Mouse (Mus musculus): ENCODE measurements around the gene Dock4.

Dock4 gene

GRCm38 (mm10) chr12:40568971-40569968, 123.5 kb downstream of the Dock4 start:
- DNase-seq (ENCODE audit: low read depth), result no peak

DNA sequence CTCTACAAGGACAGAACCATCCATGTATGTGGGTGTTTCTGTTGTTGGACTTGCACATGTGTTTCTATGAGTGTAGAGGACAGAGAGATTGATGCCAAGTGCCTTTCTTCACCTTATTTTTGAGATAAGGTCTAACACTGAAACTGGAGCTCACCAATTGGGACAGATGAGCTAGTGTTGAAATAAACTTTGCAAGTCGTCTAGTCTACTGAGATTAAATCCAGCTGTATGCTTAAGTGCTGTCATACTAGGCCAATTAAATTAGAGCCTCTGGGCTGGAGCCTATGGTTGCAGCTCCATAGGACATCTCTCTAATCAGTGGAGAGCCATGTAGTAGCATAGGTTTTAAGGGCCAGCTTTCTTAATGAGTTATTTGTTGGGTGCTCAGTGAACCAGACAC, 124.5 kb downstream of the Dock4 start:
- DNase-seq (ENCODE audit: low read depth), result no peak

- DNase-seq (ENCODE audit: low read depth), result no peak
Measured at GRCm38 (mm10) chr12:40574051-40574450, 128.3 kb downstream of the Dock4 start.

DNA sequence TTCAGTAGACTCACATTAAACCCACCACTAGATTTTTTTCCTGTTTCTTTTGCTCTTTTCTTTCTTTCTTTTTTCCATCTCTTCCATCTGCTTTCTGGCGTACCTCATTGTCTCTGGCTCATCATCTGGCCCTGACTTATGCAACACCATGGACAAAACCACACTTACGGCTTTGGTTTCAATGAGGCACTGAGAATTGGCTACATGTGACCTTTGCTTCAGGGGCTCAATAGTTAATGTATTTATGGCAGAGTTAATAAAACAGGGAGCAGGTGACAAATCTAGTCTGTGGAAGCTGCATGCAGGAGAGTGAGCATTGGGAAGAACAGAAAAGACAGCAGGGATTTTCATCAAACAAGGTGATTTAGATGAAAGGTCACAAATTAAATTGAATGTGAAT, 131.0 kb downstream of the Dock4 start:
- DNase-seq (ENCODE audit: low read depth), result no peak

DNA sequence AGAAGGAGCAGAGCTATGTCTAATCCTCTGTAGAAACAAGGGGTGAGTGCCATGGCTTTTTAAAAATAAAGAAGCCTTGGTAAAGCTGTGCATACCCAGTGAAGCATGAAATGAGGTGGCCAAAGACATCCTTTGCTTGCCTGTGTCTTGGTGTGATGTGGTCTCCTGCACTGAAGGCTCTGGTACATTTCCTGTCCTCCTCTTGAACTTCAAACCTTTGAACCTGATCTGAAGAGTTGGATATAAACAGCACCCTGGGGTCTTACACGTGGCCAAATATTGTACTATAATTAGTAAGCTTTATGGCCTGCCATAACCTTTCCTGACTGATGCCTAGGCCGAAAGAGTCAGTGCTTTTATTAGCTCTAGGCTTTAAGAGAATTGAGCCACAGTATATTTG, 134.6 kb downstream of the Dock4 start:
- no peak for DNase-seq (ENCODE audit: low read depth)

DNA sequence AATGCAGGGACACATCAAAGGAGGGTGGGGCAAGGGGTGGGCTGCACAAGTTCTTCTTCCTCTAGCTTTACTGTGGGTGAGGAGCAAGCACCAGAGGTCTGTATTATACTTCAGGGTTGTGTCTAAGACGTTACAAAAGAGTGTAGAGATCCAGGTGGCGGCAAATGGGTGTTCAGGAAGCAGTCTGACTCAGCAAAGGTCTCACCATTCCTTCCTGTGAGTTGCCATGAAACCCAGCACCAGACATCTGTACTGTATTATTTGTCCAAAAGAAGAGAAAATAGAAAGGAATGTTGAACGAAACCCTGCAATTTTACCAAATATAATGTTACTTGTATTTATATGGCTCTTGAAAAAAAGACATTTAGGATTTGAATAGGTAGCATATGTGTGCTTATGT, 135.3 kb downstream of the Dock4 start:
- no peak for DNase-seq (ENCODE audit: low read depth)

- no peak for DNase-seq (ENCODE audit: low read depth)
Measured at GRCm38 (mm10) chr12:40582059-40582458, 136.3 kb downstream of the Dock4 start.

GRCm38 (mm10) chr12:40584526-40585289, 139.0 kb downstream of the Dock4 start:
- no peak for DNase-seq (ENCODE audit: low read depth)

DNA sequence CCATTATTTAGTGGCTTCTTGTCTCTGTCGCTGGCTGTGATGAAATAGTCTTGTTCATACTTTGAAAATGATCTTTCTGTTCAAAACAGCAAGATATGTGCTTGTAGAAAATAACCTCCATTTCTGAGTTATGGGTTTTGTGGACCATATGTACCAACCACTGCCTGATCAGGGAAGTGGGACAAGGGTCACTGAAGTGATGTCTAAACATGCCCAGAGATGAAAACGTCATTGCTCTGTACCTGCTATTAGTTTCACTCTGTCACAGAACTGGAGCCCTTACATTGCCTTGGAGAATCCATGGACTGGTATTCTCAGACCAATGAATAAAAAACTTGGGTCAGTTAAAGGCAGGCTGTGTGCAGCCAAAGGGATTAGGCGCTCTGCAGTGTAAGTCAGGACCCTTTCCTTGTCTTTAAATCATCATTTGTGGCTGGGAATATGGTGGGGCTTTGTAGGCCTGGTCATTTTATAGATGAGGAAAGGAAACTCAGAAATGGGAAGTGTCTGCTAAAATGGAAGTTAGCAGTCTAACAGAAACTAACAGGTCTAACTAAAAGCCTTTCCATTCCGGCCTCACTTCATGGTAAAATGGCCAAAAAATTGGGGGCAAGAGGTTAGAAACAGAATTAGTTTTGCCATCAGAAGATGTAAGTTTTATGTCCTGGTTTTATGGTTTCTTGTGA, 139.8 kb downstream of the Dock4 start:
- DNase-seq (ENCODE audit: low read depth), result no peak

- no peak for DNase-seq (ENCODE audit: low read depth)
Measured at GRCm38 (mm10) chr12:40594161-40594560, 148.4 kb downstream of the Dock4 start.

DNA sequence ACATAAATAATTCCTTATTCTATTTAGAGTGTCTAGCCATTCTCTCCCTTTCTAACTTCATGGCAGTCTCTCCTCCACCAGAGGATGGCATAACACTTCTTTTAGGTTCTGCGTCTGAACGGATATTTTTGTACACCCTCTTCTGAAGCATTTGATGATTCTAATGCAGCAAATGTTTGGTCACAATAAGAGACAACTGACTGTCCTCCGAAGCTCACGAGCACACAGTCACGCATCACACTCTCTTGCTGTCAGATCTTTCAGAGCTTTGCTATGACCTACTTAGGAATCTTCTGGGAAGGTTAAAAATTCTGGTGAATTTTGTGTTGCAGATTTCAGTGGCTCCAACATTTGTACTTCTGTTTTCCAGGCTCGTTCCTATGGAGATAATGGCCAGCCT, 149.7 kb downstream of the Dock4 start:
- DNase-seq (ENCODE audit: low read depth), result no peak

DNA sequence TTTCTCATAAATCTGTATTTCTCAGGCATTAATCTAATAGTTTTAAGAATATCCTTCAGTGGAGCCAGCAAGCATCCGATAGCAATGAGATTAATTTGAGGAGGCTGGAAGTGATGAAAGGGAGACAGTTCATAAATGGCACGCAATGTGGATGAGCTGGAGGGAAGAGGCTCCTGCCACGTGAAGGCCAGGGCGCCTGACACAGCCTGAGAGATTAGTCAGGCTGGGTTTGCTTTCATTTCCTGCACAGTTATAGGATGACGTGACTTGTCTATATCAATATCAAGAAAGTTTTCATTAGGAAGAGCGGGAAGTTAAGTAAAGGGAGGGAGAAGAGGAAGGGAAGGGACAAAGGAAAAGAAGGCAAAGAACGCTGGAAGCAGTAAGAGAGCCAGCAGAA, 150.3 kb downstream of the Dock4 start:
- no peak for DNase-seq (ENCODE audit: low read depth)

DNA sequence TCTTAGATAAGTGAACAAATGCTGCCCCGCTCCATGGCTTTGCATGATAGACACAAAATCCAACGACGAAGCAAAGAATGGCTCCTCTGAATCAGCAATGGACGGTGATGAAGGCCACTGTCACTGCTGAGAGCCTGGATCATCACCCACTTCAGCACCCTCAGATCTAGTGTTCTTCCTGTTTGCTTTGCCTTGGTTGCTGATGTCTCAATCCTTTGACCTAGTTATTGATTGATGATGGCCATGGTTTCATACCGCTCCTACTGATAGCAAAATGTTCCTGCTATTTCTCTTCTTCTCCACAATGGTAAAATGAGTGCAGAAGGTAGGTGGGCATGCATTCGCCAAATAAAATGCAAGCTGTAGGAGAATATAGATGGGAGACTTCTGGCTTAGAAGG, 150.7 kb downstream of the Dock4 start:
- DNase-seq (ENCODE audit: low read depth), result no peak

DNA sequence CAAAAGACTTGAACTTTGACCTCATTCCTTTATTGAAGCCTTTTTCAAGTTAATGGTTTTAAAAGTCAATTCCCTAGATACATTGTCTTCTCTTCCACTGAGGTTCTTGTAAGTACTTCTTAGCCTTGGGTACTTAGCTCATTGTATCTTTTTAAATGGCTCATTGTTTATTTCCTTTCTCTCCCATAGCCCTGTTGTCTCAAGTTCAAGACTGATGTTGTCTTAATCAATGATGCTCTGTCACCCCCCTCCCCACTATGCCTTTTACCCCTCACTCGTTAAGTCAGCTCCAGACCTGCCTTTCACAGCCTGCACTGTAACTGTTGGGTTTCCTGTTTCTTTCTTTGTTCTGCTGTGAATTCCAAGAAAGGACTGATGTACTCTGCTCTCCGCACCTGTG, 154.2 kb downstream of the Dock4 start:
- no peak for DNase-seq (ENCODE audit: low read depth)

DNA sequence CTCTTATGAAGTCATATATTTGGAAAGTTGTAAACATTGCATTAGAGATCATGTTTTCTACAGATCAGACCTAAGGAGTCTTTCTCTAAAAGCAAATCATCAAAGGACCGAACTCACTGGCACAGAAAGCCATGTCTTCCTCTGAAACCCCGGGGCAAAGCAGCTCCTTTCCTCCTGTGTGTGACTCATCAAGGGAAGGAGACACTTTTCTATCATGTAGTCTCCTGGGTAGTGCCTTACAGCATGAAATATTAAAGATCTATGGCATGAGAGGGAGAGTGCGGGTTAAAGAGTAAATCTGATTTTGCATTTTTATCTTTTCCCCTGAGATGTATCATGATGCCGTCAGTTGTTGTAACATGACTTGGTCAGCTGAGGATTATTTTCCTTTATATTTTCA, 159.8 kb downstream of the Dock4 start:
- no peak for DNase-seq (ENCODE audit: low read depth)

- DNase-seq (ENCODE audit: low read depth), result no peak
Measured at GRCm38 (mm10) chr12:40622926-40623325, 177.2 kb downstream of the Dock4 start.

GRCm38 (mm10) chr12:40626521-40626920, 180.8 kb downstream of the Dock4 start:
- DNase-seq (ENCODE audit: low read depth), result peak; percentile 18

GRCm38 (mm10) chr12:40633242-40633641, 187.5 kb downstream of the Dock4 start:
- no peak for DNase-seq (ENCODE audit: low read depth)

DNA sequence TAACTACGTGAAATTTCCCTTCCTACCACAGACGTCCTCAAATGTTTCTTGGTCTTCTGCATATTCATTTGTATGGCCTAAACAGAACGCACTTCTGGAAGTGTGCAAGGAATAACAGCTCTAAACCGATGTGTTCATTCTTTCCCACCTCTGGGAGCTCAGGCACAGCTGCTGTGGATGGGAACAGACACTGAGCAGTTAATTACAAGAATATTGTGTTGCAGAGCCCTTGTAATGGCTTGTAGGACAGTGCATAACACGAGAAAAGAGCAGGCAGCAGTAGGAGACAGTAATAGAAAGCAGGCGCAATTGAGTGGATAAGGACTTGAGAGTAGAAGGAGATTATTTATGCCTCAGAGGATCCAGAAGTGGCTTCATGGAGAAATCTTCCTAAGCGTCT, 188.4 kb downstream of the Dock4 start:
- no peak for DNase-seq (ENCODE audit: low read depth)

GRCm38 (mm10) chr12:40635991-40636390, 190.2 kb downstream of the Dock4 start:
- DNase-seq (ENCODE audit: low read depth), result no peak

DNA sequence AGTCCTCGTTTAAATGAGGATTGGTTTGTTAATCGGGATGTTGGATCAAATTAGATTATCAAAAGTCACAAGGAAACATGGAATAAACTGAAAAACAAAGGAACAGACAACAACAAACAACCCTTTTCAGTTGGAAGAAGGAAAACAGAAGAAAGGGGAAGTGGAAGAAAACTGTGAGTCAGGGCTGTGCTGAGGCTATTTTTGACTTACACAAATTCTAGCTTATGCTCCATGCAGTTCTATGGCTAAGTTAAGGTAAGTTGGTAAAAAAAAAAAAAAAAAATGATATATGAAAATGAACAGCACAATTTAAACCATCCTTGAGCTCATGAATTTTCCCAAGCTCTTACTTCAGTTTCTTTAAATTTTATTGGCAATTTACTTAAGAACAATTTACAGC, 191.7 kb downstream of the Dock4 start:
- DNase-seq (ENCODE audit: low read depth), result no peak

GRCm38 (mm10) chr12:40645869-40646268, 200.1 kb downstream of the Dock4 start:
- no peak for DNase-seq (ENCODE audit: low read depth)

- DNase-seq (ENCODE audit: low read depth), result no peak
Measured at GRCm38 (mm10) chr12:40654312-40654711, 208.6 kb downstream of the Dock4 start.

Measured in fibroblast of lung, adult 2 months (primary cell).